Mouse (Mus musculus): ENCODE measurements at regions not wholly inside any gene's neighbourhood (a gene's known extent, or its start where the extent isn't known, plus 50 kb on each side); places are given as distances from the start of the nearest gene placed in this dataset.

GRCm38 (mm10) chr6:100145869-100146268, 141.4 kb downstream of the Rybp start:
- 71% methylated on average over 2 of the region's 2 CpGs for WGBS (ENCODE audit: insufficient replicate concordance)
- peaks cover 12% of the 10 kb centered on the region for H3K4me1 ChIP-seq (ENCODE audit: control insufficient read depth, low read depth, low read length)
- H3K9me3 ChIP-seq (replicated peaks; ENCODE audit: control insufficient read depth, low read length) = no peaks in the 10 kb centered on the region
- no peaks in the 10 kb centered on the region for H3K27me3 ChIP-seq (ENCODE audit: control insufficient read depth, insufficient read depth, low read depth, low read length)
- no peak overlapping the region for H3K9ac ChIP-seq (ENCODE audit: low read depth, low read length)
- H3K4me2 ChIP-seq (ENCODE audit: low read depth, low read length) = no peak overlapping the region
- H3K4me3 ChIP-seq (ENCODE audit: low read depth, low read length) = no peak overlapping the region
- ATAC-seq (ENCODE audit: low read depth) = no peak
- no peak overlapping the region for H3K27ac ChIP-seq (ENCODE audit: low read length)
- H3K36me3 ChIP-seq (ENCODE audit: control insufficient read depth, insufficient read depth) = no peaks in the 10 kb centered on the region

- H3K9ac ChIP-seq (ENCODE audit: low read depth, low read length) = no peak overlapping the region
- H3K27ac ChIP-seq (ENCODE audit: low read length) = no peak overlapping the region
- 42% methylated on average over 4 of the region's 4 CpGs for WGBS (ENCODE audit: insufficient replicate concordance)
Observed at GRCm38 (mm10) chr6:100144544-100145287, 142.6 kb downstream of the Rybp start.

GRCm38 (mm10) chr6:100143586-100144301, 143.5 kb downstream of the Rybp start:
- H3K9ac ChIP-seq (ENCODE audit: low read depth, low read length) = no peak overlapping the region
- H3K4me3 ChIP-seq (ENCODE audit: low read depth, low read length) = no peak overlapping the region
- no peak overlapping the region for H3K27ac ChIP-seq (ENCODE audit: low read length)
- H3K9me3 ChIP-seq (replicated peaks; ENCODE audit: control insufficient read depth, low read length) = no peaks in the 10 kb centered on the region
- ATAC-seq (ENCODE audit: low read depth) = peak; percentile 43; the same call in 1 of the 2 replicates
- no peak overlapping the region; the same call in 1 of the 2 replicates for H3K4me2 ChIP-seq (ENCODE audit: low read depth, low read length)
- H3K4me1 ChIP-seq (ENCODE audit: control insufficient read depth, low read depth, low read length) = peaks cover 12% of the 10 kb centered on the region
- H3K36me3 ChIP-seq (ENCODE audit: control insufficient read depth, insufficient read depth) = no peaks in the 10 kb centered on the region
- WGBS (ENCODE audit: insufficient replicate concordance) = 21% methylated on average over 16 of the region's 16 CpGs
- H3K27me3 ChIP-seq (ENCODE audit: control insufficient read depth, insufficient read depth, low read depth, low read length) = no peaks in the 10 kb centered on the region

More at GRCm38 (mm10) chr6:100144544-100145287, 142.6 kb downstream of the Rybp start:
- Histone ChIP-seq H3K4me3 (ENCODE audit: low read depth, low read length) (no peak overlapping the region), H3K36me3 (ENCODE audit: control insufficient read depth, insufficient read depth) (no peaks in the 10 kb centered on the region), H3K4me2 (ENCODE audit: low read depth, low read length) (no peak overlapping the region), H3K4me1 (ENCODE audit: control insufficient read depth, low read depth, low read length) (peaks cover 12% of the 10 kb centered on the region), H3K27me3 (ENCODE audit: control insufficient read depth, insufficient read depth, low read depth, low read length) (no peaks in the 10 kb centered on the region), H3K9me3 (replicated peaks; ENCODE audit: control insufficient read depth, low read length) (no peaks in the 10 kb centered on the region)
- ATAC-seq (ENCODE audit: low read depth) = no peak

GRCm38 (mm10) chr6:100141225-100141624, 146.1 kb downstream of the Rybp start:
- Histone ChIP-seq H3K27ac (ENCODE audit: low read length) (no peak overlapping the region), H3K4me2 (ENCODE audit: low read depth, low read length) (no peak overlapping the region), H3K27me3 (ENCODE audit: control insufficient read depth, insufficient read depth, low read depth, low read length) (no peaks in the 10 kb centered on the region), H3K9ac (ENCODE audit: low read depth, low read length) (no peak overlapping the region), H3K4me3 (ENCODE audit: low read depth, low read length) (no peak overlapping the region), H3K36me3 (ENCODE audit: control insufficient read depth, insufficient read depth) (no peaks in the 10 kb centered on the region), H3K9me3 (replicated peaks; ENCODE audit: control insufficient read depth, low read length) (no peaks in the 10 kb centered on the region), H3K4me1 (ENCODE audit: control insufficient read depth, low read depth, low read length) (peaks cover 12% of the 10 kb centered on the region)
- 29% methylated on average over 5 of the region's 5 CpGs for WGBS (ENCODE audit: insufficient replicate concordance)
- no peak for ATAC-seq (ENCODE audit: low read depth)

GRCm38 (mm10) chr6:100140581-100141114, 146.6 kb downstream of the Rybp start:
- Histone ChIP-seq H3K9me3 (replicated peaks; ENCODE audit: control insufficient read depth, low read length) (no peaks in the 10 kb centered on the region), H3K4me3 (ENCODE audit: low read depth, low read length) (no peak overlapping the region), H3K9ac (ENCODE audit: low read depth, low read length) (no peak overlapping the region), H3K4me2 (ENCODE audit: low read depth, low read length) (no peak overlapping the region), H3K4me1 (ENCODE audit: control insufficient read depth, low read depth, low read length) (peaks cover 12% of the 10 kb centered on the region), H3K27ac (ENCODE audit: low read length) (no peak overlapping the region), H3K27me3 (ENCODE audit: control insufficient read depth, insufficient read depth, low read depth, low read length) (no peaks in the 10 kb centered on the region), H3K36me3 (ENCODE audit: control insufficient read depth, insufficient read depth) (no peaks in the 10 kb centered on the region)
- no peak for ATAC-seq (ENCODE audit: low read depth)
- 35% methylated on average over 6 of the region's 6 CpGs for WGBS (ENCODE audit: insufficient replicate concordance)

- H3K4me2 ChIP-seq (ENCODE audit: low read depth, low read length) = no peak overlapping the region
- WGBS (ENCODE audit: insufficient replicate concordance) = 48% methylated on average over 6 of the region's 6 CpGs
- H3K4me1 ChIP-seq (ENCODE audit: control insufficient read depth, low read depth, low read length) = peaks cover 12% of the 10 kb centered on the region
- H3K9me3 ChIP-seq (replicated peaks; ENCODE audit: control insufficient read depth, low read length) = no peaks in the 10 kb centered on the region
- no peak overlapping the region for H3K9ac ChIP-seq (ENCODE audit: low read depth, low read length)
- no peak overlapping the region for H3K4me3 ChIP-seq (ENCODE audit: low read depth, low read length)
- no peaks in the 10 kb centered on the region for H3K36me3 ChIP-seq (ENCODE audit: control insufficient read depth, insufficient read depth)
- no peaks in the 10 kb centered on the region for H3K27me3 ChIP-seq (ENCODE audit: control insufficient read depth, insufficient read depth, low read depth, low read length)
- H3K27ac ChIP-seq (ENCODE audit: low read length) = no peak overlapping the region
- no peak for ATAC-seq (ENCODE audit: low read depth)
Observed at GRCm38 (mm10) chr6:100139809-100140208, 147.5 kb downstream of the Rybp start.

- H3K27ac ChIP-seq (ENCODE audit: low read length) = no peak overlapping the region
- peaks cover under 1% of the 10 kb centered on the region; the same call in 1 of the 2 replicates for H3K4me1 ChIP-seq (ENCODE audit: control insufficient read depth, low read depth, low read length)
- no peak overlapping the region for H3K4me3 ChIP-seq (ENCODE audit: low read depth, low read length)
- no peaks in the 10 kb centered on the region for H3K36me3 ChIP-seq (ENCODE audit: control insufficient read depth, insufficient read depth)
- no peak overlapping the region for H3K9ac ChIP-seq (ENCODE audit: low read depth, low read length)
- H3K27me3 ChIP-seq (ENCODE audit: control insufficient read depth, insufficient read depth, low read depth, low read length) = no peaks in the 10 kb centered on the region
- 57% methylated on average over 2 of the region's 2 CpGs for WGBS (ENCODE audit: insufficient replicate concordance)
- H3K4me2 ChIP-seq (ENCODE audit: low read depth, low read length) = no peak overlapping the region
- ATAC-seq (ENCODE audit: low read depth) = no peak
- H3K9me3 ChIP-seq (replicated peaks; ENCODE audit: control insufficient read depth, low read length) = no peaks in the 10 kb centered on the region
Observed at GRCm38 (mm10) chr6:100138659-100139058, 148.6 kb downstream of the Rybp start.

- no peaks in the 10 kb centered on the region for H3K36me3 ChIP-seq (ENCODE audit: control insufficient read depth, insufficient read depth)
- H3K27ac ChIP-seq (ENCODE audit: low read length) = no peak overlapping the region
- no peaks in the 10 kb centered on the region for H3K9me3 ChIP-seq (replicated peaks; ENCODE audit: control insufficient read depth, low read length)
- 32% methylated on average over 2 of the region's 2 CpGs for WGBS (ENCODE audit: insufficient replicate concordance)
- no peaks in the 10 kb centered on the region for H3K27me3 ChIP-seq (ENCODE audit: control insufficient read depth, insufficient read depth, low read depth, low read length)
- H3K4me3 ChIP-seq (ENCODE audit: low read depth, low read length) = no peak overlapping the region
- no peak overlapping the region for H3K4me2 ChIP-seq (ENCODE audit: low read depth, low read length)
- no peak for ATAC-seq (ENCODE audit: low read depth)
- H3K4me1 ChIP-seq (ENCODE audit: control insufficient read depth, low read depth, low read length) = no peaks in the 10 kb centered on the region
- H3K9ac ChIP-seq (ENCODE audit: low read depth, low read length) = no peak overlapping the region
Observed at GRCm38 (mm10) chr6:100135177-100135576, 152.1 kb downstream of the Rybp start.

- H3K4me3 ChIP-seq (ENCODE audit: low read depth, low read length) = no peak overlapping the region
- no peaks in the 10 kb centered on the region for H3K27me3 ChIP-seq (ENCODE audit: control insufficient read depth, insufficient read depth, low read depth, low read length)
- no peak for ATAC-seq (ENCODE audit: low read depth)
- no peaks in the 10 kb centered on the region for H3K4me1 ChIP-seq (ENCODE audit: control insufficient read depth, low read depth, low read length)
- no peak overlapping the region for H3K4me2 ChIP-seq (ENCODE audit: low read depth, low read length)
- no peak overlapping the region for H3K27ac ChIP-seq (ENCODE audit: low read length)
- H3K36me3 ChIP-seq (ENCODE audit: control insufficient read depth, insufficient read depth) = no peaks in the 10 kb centered on the region
- no peaks in the 10 kb centered on the region for H3K9me3 ChIP-seq (replicated peaks; ENCODE audit: control insufficient read depth, low read length)
- H3K9ac ChIP-seq (ENCODE audit: low read depth, low read length) = no peak overlapping the region
- WGBS (ENCODE audit: insufficient replicate concordance) = 71% methylated on average over 9 of the region's 9 CpGs
Observed at GRCm38 (mm10) chr6:100133970-100134369, 153.3 kb downstream of the Rybp start.
